Comparison of ENCODE assay signal across 14 mouse cellular contexts in the genomic region with DNA sequence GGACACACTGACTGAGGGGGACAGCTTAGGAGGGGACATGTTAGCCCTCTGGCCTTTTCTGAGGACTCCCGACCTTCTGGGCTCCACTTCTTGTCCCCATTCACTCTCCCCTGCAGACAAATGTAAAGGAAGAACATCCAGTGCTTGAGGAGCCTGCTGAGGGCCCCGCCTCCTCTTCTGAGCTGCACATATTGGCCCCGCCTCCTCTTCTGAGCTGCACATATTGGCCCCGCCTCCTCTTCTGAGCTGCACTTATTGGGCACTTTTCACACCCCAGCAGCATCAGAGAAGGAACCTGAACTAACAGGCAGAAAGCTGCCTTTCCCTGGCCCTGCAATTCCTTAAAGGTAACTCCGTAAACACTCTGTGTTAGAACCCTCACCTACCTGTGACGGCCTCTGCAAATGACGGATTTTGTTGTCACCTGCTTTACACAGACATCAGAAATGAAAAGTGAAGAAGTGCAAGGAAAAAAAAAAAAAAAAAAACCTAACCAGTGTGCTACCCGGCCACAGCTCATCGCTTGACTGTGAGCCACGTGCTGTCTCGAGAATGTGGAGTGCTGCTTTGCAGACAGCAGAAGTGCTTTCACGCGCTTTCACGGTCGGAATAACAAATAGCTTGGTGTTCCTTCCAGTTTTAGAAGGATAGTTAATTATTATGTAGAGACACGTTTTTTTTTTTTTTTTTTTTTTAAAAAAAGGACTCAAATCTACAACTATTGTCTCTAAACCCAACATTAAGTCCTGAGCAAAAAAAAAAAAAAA.
A peak's percentile ranks its signal among the peaks of the same experiment; 100 is the strongest.
DNase-seq lines count a peak whose midpoint lies in the region; ATAC-seq and TF ChIP-seq lines count a peak whose summit lies in the region.
"Had no signal": no experiment of that assay in that cellular context is flagged by ENCODE, and none has a peak within 500 bp of the region (broad histone marks: within the 10 kb centered on the region; RNA-seq: fewer than 3 reads in every experiment).

No protein-coding gene starts in this region.

- no peaks in the 10 kb centered on the region for H3K36me3 ChIP-seq in kidney, embryonic 14.5 days (ENCODE audit: control insufficient read depth, insufficient read depth, low read length)
- no peaks in the 10 kb centered on the region for H3K36me3 ChIP-seq in lung, postnatal 0 days (ENCODE audit: insufficient read depth, low read length)
- H3K36me3 ChIP-seq: embryonic facial prominence, embryonic 15.5 days; heart, embryonic 13.5 days; liver, embryonic 12.5 days had no signal

- no peak overlapping the region for H3K27ac ChIP-seq in kidney, embryonic 14.5 days (ENCODE audit: low read depth, low read length)
- no peak overlapping the region for H3K27ac ChIP-seq in lung, postnatal 0 days (ENCODE audit: low read length)
- H3K27ac ChIP-seq: embryonic facial prominence, embryonic 15.5 days; heart, embryonic 13.5 days; liver, embryonic 12.5 days had no signal

- WGBS in kidney, embryonic 14.5 days, result 58% methylated on average over 16 of the region's 16 CpGs
- 45% methylated on average over 16 of the region's 16 CpGs for WGBS in lung, postnatal 0 days

- H3K9ac ChIP-seq in kidney, embryonic 14.5 days (ENCODE audit: low read depth, low read length), result no peak overlapping the region
- H3K9ac ChIP-seq in lung, postnatal 0 days (replicated peaks; ENCODE audit: low read depth), result no peak overlapping the region
- H3K9ac ChIP-seq: embryonic facial prominence, embryonic 15.5 days; heart, embryonic 13.5 days; liver, embryonic 12.5 days had no signal

- no peaks in the 10 kb centered on the region for H3K9me3 ChIP-seq in kidney, embryonic 14.5 days (ENCODE audit: control insufficient read depth, low read length)
- H3K9me3 ChIP-seq in lung, postnatal 0 days (ENCODE audit: low read length), result no peaks in the 10 kb centered on the region
- H3K9me3 ChIP-seq: embryonic facial prominence, embryonic 15.5 days; liver, embryonic 12.5 days had no signal

- 0 out of 2 replicates have a peak, but pooled peaks cover 3% of the 10 kb centered on the region for H3K27me3 ChIP-seq in kidney, embryonic 14.5 days (ENCODE audit: control insufficient read depth, insufficient read depth, low read length)
- no peaks in the 10 kb centered on the region for H3K27me3 ChIP-seq in lung, postnatal 0 days (replicated peaks; ENCODE audit: insufficient read depth, low read length)
- H3K27me3 ChIP-seq: embryonic facial prominence, embryonic 15.5 days; heart, embryonic 13.5 days; liver, embryonic 12.5 days had no signal

- peak; percentile 32; the same call in 1 of the 2 replicates for TF ChIP-seq EP300 in lung, postnatal 0 days (IDR thresholded peaks at IDR 0.05)

- TF ChIP-seq CTCF in lung, postnatal 0 days (IDR thresholded peaks at IDR 0.05), result no peak

- ATAC-seq in kidney, embryonic 14.5 days (ENCODE audit: low FRiP score, low TSS enrichment), result peak; percentile 44; the same call in 1 of the 2 replicates
- peak; percentile 75 for ATAC-seq in lung, postnatal 0 days
- ATAC-seq: liver, embryonic 12.5 days had no signal

- no peak overlapping the region for H3K4me2 ChIP-seq in kidney, embryonic 14.5 days (replicated peaks; ENCODE audit: low read depth, low read length)
- no peak overlapping the region for H3K4me2 ChIP-seq in lung, postnatal 0 days (replicated peaks; ENCODE audit: low read depth, low read length)
- H3K4me2 ChIP-seq: embryonic facial prominence, embryonic 15.5 days; heart, embryonic 13.5 days; liver, embryonic 12.5 days had no signal

- H3K4me1 ChIP-seq in kidney, embryonic 14.5 days (ENCODE audit: control insufficient read depth, insufficient read depth, low read length), result peaks cover 3% of the 10 kb centered on the region; the same call in 1 of the 2 replicates
- H3K4me1 ChIP-seq in lung, postnatal 0 days (ENCODE audit: insufficient read depth, low read depth, low read length), result no peaks in the 10 kb centered on the region
- H3K4me1 ChIP-seq: embryonic facial prominence, embryonic 15.5 days; liver, embryonic 12.5 days had no signal

- no peak overlapping the region for H3K4me3 ChIP-seq in kidney, embryonic 14.5 days (ENCODE audit: low read length)
- H3K4me3 ChIP-seq in lung, postnatal 0 days (ENCODE audit: low read depth, low read length), result no peak overlapping the region
- H3K4me3 ChIP-seq: embryonic facial prominence, embryonic 15.5 days; heart, embryonic 13.5 days; liver, embryonic 12.5 days; megakaryocyte, embryonic 14.5 days had no signal

- DNase-seq in kidney, postnatal 14 days, result no peak
- DNase-seq in ES-CJ7 (ENCODE audit: low read depth, low spot score), result peak; percentile 48
- peak; percentile 78 for DNase-seq in R1 (ENCODE audit: low read depth, low spot score)
- peak; percentile 43 for DNase-seq in lung, postnatal 0 days (ENCODE audit: low spot score)
- DNase-seq in thymus, postnatal 25 days, result no peak
- DNase-seq in cerebellum, adult 9-11 months, result no peak
- DNase-seq: adrenal gland, postnatal 14 days; left cerebral cortex, postnatal 4 days; right cerebral cortex, postnatal 14 days had no signal

Comparison
In these comparisons a context has a peak if more than half of its experiments do, and no peak if none do; other contexts are left out.
1. DNase-seq: peak in ES-CJ7 (single experiment), R1 (single experiment) and lung, postnatal 0 days (single experiment); none in kidney, postnatal 14 days (single experiment), thymus, postnatal 25 days (single experiment) and cerebellum, adult 9-11 months (single experiment).